Comparison of ENCODE assay signal across 8 mouse cellular contexts in genomic region chr14:27428573-27428972, GRCm38 (mm10). TPM values are rescaled to one million over a fixed set of nuclear protein-coding genes. Genes with fewer than 3 reads are reported as not detected.
DNase-seq lines count a peak whose midpoint lies in the region; ATAC-seq and TF ChIP-seq lines count a peak whose summit lies in the region.

Fam208a (plus strand) TSS chr14:27428834.

- peak within 1 kb of the TSS; percentile 85 for H3K4me2 ChIP-seq in forebrain, postnatal 0 days (ENCODE audit: low read depth)
- peak within 1 kb of the TSS; percentile 84 for H3K4me2 ChIP-seq in neural tube, embryonic 15.5 days

- peak; percentile 60; the same call in 1 of the 2 replicates for TF ChIP-seq POLR2A in cerebellum, adult 2 months (IDR thresholded peaks at IDR 0.05; ENCODE audit: borderline replicate concordance, insufficient read depth, low read length)
- TF ChIP-seq POLR2A in lung, adult 2 months (IDR thresholded peaks at IDR 0.05; ENCODE audit: borderline replicate concordance, extremely low read depth, low read depth, low read length), result peak; percentile 35

- H3K9ac ChIP-seq in forebrain, postnatal 0 days, result peak within 1 kb of the TSS; percentile 98
- peak within 1 kb of the TSS; percentile 91 for H3K9ac ChIP-seq in neural tube, embryonic 15.5 days (replicated peaks)

- peak within 1 kb of the TSS; percentile 69 for H3K4me3 ChIP-seq in cerebellum, adult 2 months (replicated peaks; ENCODE audit: insufficient read depth, low read depth, low read length)
- peak within 1 kb of the TSS; percentile 53 for H3K4me3 ChIP-seq in forebrain, postnatal 0 days (ENCODE audit: low read depth, low read length)
- H3K4me3 ChIP-seq in layer of hippocampus, adult 2 months, result peak within 1 kb of the TSS; percentile 64
- peak within 1 kb of the TSS; percentile 73 for H3K4me3 ChIP-seq in lung, adult 2 months (replicated peaks; ENCODE audit: extremely low read depth, low read depth, low read length)
- peak within 1 kb of the TSS; percentile 73 for H3K4me3 ChIP-seq in neural tube, embryonic 15.5 days (replicated peaks)

- H3K4me1 ChIP-seq in cerebellum, adult 2 months (ENCODE audit: control insufficient read depth, insufficient read depth, low read length), result no peaks in the 10 kb centered on the region
- 0 out of 2 replicates have a peak, but pooled peaks cover 3% of the 10 kb centered on the region for H3K4me1 ChIP-seq in forebrain, postnatal 0 days (ENCODE audit: insufficient read depth)
- peaks cover 2% of the 10 kb centered on the region; the same call in 1 of the 2 replicates for H3K4me1 ChIP-seq in lung, adult 2 months (ENCODE audit: control insufficient read depth, insufficient read depth, low read length)
- peaks cover 8% of the 10 kb centered on the region for H3K4me1 ChIP-seq in neural tube, embryonic 15.5 days

- no peaks in the 10 kb centered on the region for H3K36me3 ChIP-seq in forebrain, postnatal 0 days (ENCODE audit: insufficient read depth)
- peaks cover 7% of the 10 kb centered on the region; the same call in 1 of the 2 replicates for H3K36me3 ChIP-seq in neural tube, embryonic 15.5 days

- peak within 1 kb of the TSS; percentile 91 for H3K27ac ChIP-seq in cerebellum, adult 2 months (ENCODE audit: insufficient read depth, low read length)
- H3K27ac ChIP-seq in forebrain, postnatal 0 days (ENCODE audit: low read depth, low read length), result peak within 1 kb of the TSS; percentile 100
- peak within 1 kb of the TSS; percentile 100 for H3K27ac ChIP-seq in layer of hippocampus, adult 2 months
- peak within 1 kb of the TSS; percentile 100 for H3K27ac ChIP-seq in neural tube, embryonic 15.5 days (replicated peaks)

- H3K27me3 ChIP-seq in cerebellum, adult 2 months (ENCODE audit: control insufficient read depth, insufficient read depth, low read length), result no peaks in the 10 kb centered on the region
- no peaks in the 10 kb centered on the region for H3K27me3 ChIP-seq in forebrain, postnatal 0 days (ENCODE audit: insufficient read depth, low read length)
- no peaks in the 10 kb centered on the region for H3K27me3 ChIP-seq in neural tube, embryonic 15.5 days (replicated peaks)

- 1% methylated on average over 43 of the region's 43 CpGs for WGBS in cerebellum, adult 2 months
- 2% methylated on average over 37 of the region's 43 CpGs for WGBS in forebrain, postnatal 0 days
- WGBS in lung, adult 2 months, result 2% methylated on average over 43 of the region's 43 CpGs
- WGBS in neural tube, embryonic 15.5 days, result 2% methylated on average over 43 of the region's 43 CpGs

- TF ChIP-seq CTCF in cerebellum, adult 2 months (IDR thresholded peaks at IDR 0.05; ENCODE audit: borderline replicate concordance, insufficient read depth, low read depth, low read length), result no peak
- no peak for TF ChIP-seq CTCF in forebrain, postnatal 0 days (IDR thresholded peaks at IDR 0.05; ENCODE audit: low read depth)
- TF ChIP-seq CTCF in layer of hippocampus, adult 2 months (conservative IDR thresholded peaks at IDR 0.05), result no peak
- no peak for TF ChIP-seq CTCF in lung, adult 2 months (IDR thresholded peaks at IDR 0.05; ENCODE audit: insufficient read depth, low read length)

- H3K9me3 ChIP-seq in forebrain, postnatal 0 days (ENCODE audit: low read length), result 0 out of 2 replicates have a peak, but pooled peaks cover 4% of the 10 kb centered on the region
- H3K9me3 ChIP-seq in neural tube, embryonic 15.5 days (replicated peaks), result 0 out of 2 replicates have a peak, but pooled peaks cover 5% of the 10 kb centered on the region

- DNase-seq in MEL-GATA-1-ER (ENCODE audit: extremely low read depth, low read depth), result peak; percentile 70
- peak; percentile 94 to 95 for DNase-seq in cerebellum, adult 2 months
- DNase-seq in forebrain, postnatal 0 days, result peak; percentile 97
- peak; percentile 94 for DNase-seq in heart, postnatal 4 days
- peak; percentile 92 for DNase-seq in layer of hippocampus, adult 2 months (ENCODE audit: low spot score in 2 of 2)
- DNase-seq in lung, adult 2 months, result peak; percentile 95
- peak; percentile 97 for DNase-seq in testis, postnatal 14 days (ENCODE audit: low spot score)

- peak; percentile 96 for ATAC-seq in forebrain, postnatal 0 days
- ATAC-seq in neural tube, embryonic 15.5 days (ENCODE audit: low FRiP score), result peak; percentile 98

RNA-seq across cellular contexts. Expression of gene Fam208a, which starts in this region (rescaled TPM):
- 30.4 and 30.7 TPM in 2 replicates for polyA plus RNA-seq in cerebellum, adult 2 months (2012; rRNA removed)
- total RNA-seq in forebrain, postnatal 0 days (2014; rRNA removed), result 43.2 and 50.9 TPM in 2 replicates
- polyA plus RNA-seq in forebrain, postnatal 0 days (2015; fragmentation: Nextera tagmentation; extraction: Ambion mirVana), result 5.3 and 8.1 TPM in 2 replicates
- 10 to 100 TPM; 12.0 to 12.8 TPM for total RNA-seq in heart, postnatal 4 days (2021)
- total RNA-seq in layer of hippocampus, adult 2 months (2021), result 10 to 100 TPM; 33.5 to 34.8 TPM
- polyA plus RNA-seq in lung, adult 2 months (2012; rRNA removed), result 5.4 and 10.1 TPM in 2 replicates
- 13.6 and 15.9 TPM in 2 replicates for polyA plus RNA-seq in neural tube, embryonic 15.5 days (2015; fragmentation: Nextera tagmentation; extraction: Ambion mirVana)

Comparison
In these comparisons a context has a peak if more than half of its experiments do, and no peak if none do; other contexts are left out.
1. Peak in every context shown above with its lines: DNase-seq, ATAC-seq, H3K4me3 ChIP-seq and H3K27ac ChIP-seq.